Comparison of ENCODE assay signal across 7 mouse cellular contexts in genomic region chr2:144330352-144330959, GRCm38 (mm10). TPM values are rescaled to one million over a fixed set of nuclear protein-coding genes. Genes with fewer than 3 reads are reported as not detected.
DNase-seq lines count a peak whose midpoint lies in the region; ATAC-seq and TF ChIP-seq lines count a peak whose summit lies in the region.

No protein-coding gene starts in this region.

- no peaks in the 10 kb centered on the region for H3K27me3 ChIP-seq in testis, adult 2 months (ENCODE audit: control insufficient read depth, insufficient read depth, low read length)
- peaks cover 64% of the 10 kb centered on the region for H3K27me3 ChIP-seq in embryonic facial prominence, embryonic 15.5 days
- H3K27me3 ChIP-seq in intestine, embryonic 16.5 days (replicated peaks; ENCODE audit: control insufficient read depth, insufficient read depth, low read length): peaks cover 22% of the 10 kb centered on the region

- no peak for TF ChIP-seq POLR2A in testis, adult 2 months (IDR thresholded peaks at IDR 0.05; ENCODE audit: control insufficient read depth, low read depth, low read length)

- H3K4me1 ChIP-seq in testis, adult 2 months (ENCODE audit: control insufficient read depth, insufficient read depth, low read length): peaks cover 18% of the 10 kb centered on the region
- peaks cover 37% of the 10 kb centered on the region for H3K4me1 ChIP-seq in embryonic facial prominence, embryonic 15.5 days
- peaks cover 31% of the 10 kb centered on the region for H3K4me1 ChIP-seq in intestine, embryonic 16.5 days (ENCODE audit: control insufficient read depth, insufficient read depth, low read length)

- no peak for DNase-seq in testis, postnatal 14 days (ENCODE audit: low spot score)
- DNase-seq in urinary bladder, postnatal 25 days (ENCODE audit: low spot score): peak; percentile 16
- DNase-seq in layer of hippocampus, postnatal 25 days (ENCODE audit: extremely low spot score in 1 of 2, low spot score in 1 of 2): no peak

- no peak overlapping the region for H3K27ac ChIP-seq in testis, adult 2 months (ENCODE audit: control insufficient read depth, insufficient read depth, low read depth, low read length)
- H3K27ac ChIP-seq in embryonic facial prominence, embryonic 15.5 days (replicated peaks): no peak overlapping the region
- no peak overlapping the region for H3K27ac ChIP-seq in intestine, embryonic 16.5 days (ENCODE audit: low read length)

- H3K4me3 ChIP-seq in testis, adult 2 months (ENCODE audit: control insufficient read depth, low read depth, low read length): peak overlapping the region; percentile 88
- peak overlapping the region; percentile 58 for H3K4me3 ChIP-seq in embryonic facial prominence, embryonic 15.5 days (replicated peaks)
- peak overlapping the region; percentile 61 for H3K4me3 ChIP-seq in intestine, embryonic 16.5 days (ENCODE audit: low read length)

- no peak for TF ChIP-seq CTCF in testis, adult 2 months (IDR thresholded peaks at IDR 0.05; ENCODE audit: control insufficient read depth, insufficient read depth, insufficient replicate concordance, low read depth, low read length)

- ATAC-seq in embryonic facial prominence, embryonic 15.5 days (ENCODE audit: insufficient number of reproducible peaks, low FRiP score, low TSS enrichment, low read depth): peak; percentile 24; the same call in 1 of the 2 replicates
- peak; percentile 64 for ATAC-seq in intestine, embryonic 16.5 days
- ATAC-seq in megakaryocyte, adult 5-6 weeks (ENCODE audit: poor library complexity, severe bottlenecking): 0 out of 2 replicates have a peak, but pooled peaks have one; percentile 14

- no peaks in the 10 kb centered on the region for H3K9me3 ChIP-seq in embryonic facial prominence, embryonic 15.5 days (replicated peaks)
- H3K9me3 ChIP-seq in intestine, embryonic 16.5 days (ENCODE audit: control insufficient read depth, low read length): no peaks in the 10 kb centered on the region

- WGBS in embryonic facial prominence, embryonic 15.5 days: 1% methylated on average over 40 of the region's 41 CpGs
- WGBS in intestine, embryonic 16.5 days: under 1% methylated on average over 40 of the region's 41 CpGs

- peak overlapping the region; percentile 99 for H3K4me2 ChIP-seq in embryonic facial prominence, embryonic 15.5 days (replicated peaks)
- peak overlapping the region; percentile 95 for H3K4me2 ChIP-seq in intestine, embryonic 16.5 days (ENCODE audit: low read depth, low read length)

- no peaks in the 10 kb centered on the region for H3K36me3 ChIP-seq in testis, adult 2 months (ENCODE audit: control insufficient read depth, insufficient read depth, low read length)
- no peaks in the 10 kb centered on the region for H3K36me3 ChIP-seq in embryonic facial prominence, embryonic 15.5 days
- no peaks in the 10 kb centered on the region for H3K36me3 ChIP-seq in intestine, embryonic 16.5 days (ENCODE audit: control insufficient read depth, insufficient read depth, low read length)

- H3K9ac ChIP-seq in embryonic facial prominence, embryonic 15.5 days: peak overlapping the region; percentile 35
- peak overlapping the region; percentile 66 for H3K9ac ChIP-seq in intestine, embryonic 16.5 days (ENCODE audit: low read depth, low read length)

RNA-seq across cellular contexts. Expression of gene Ovol2, which starts 1.5 kb away (rescaled TPM):
- 62.9 and 89.3 TPM in 2 replicates for polyA plus RNA-seq in testis, adult 2 months (2012; rRNA removed)
- polyA plus RNA-seq in embryonic facial prominence, embryonic 15.5 days (2015; fragmentation: Nextera tagmentation; extraction: Ambion mirVana): 3.3 and 4.4 TPM in 2 replicates
- 1.2 TPM in 2 replicates for polyA plus RNA-seq in intestine, embryonic 16.5 days (2015; fragmentation: Nextera tagmentation; extraction: Ambion mirVana)
- not detected in 2 replicates for total RNA-seq in megakaryocyte, adult 5-6 weeks (2015)
- not detected in 2 replicates for total RNA-seq in megakaryocyte, adult 5-6 weeks (2017)
- total RNA-seq in layer of hippocampus, postnatal 25 days (2021): 1 to 10 TPM in 1 of 2 experiments, under 1 TPM in 1; 0.96 to 1.0 TPM

RNA-seq across cellular contexts. Expression of gene Kat14, which starts 38.3 kb away (rescaled TPM):
- 6.9 and 7.2 TPM in 2 replicates for polyA plus RNA-seq in testis, adult 2 months (2012; rRNA removed)
- polyA plus RNA-seq in embryonic facial prominence, embryonic 15.5 days (2015; fragmentation: Nextera tagmentation; extraction: Ambion mirVana): 35.7 and 42.3 TPM in 2 replicates
- 44.7 and 45.5 TPM in 2 replicates for polyA plus RNA-seq in intestine, embryonic 16.5 days (2015; fragmentation: Nextera tagmentation; extraction: Ambion mirVana)
- 36.6 and 44.1 TPM in 2 replicates for total RNA-seq in megakaryocyte, adult 5-6 weeks (2015)
- total RNA-seq in megakaryocyte, adult 5-6 weeks (2017): 22.0 and 24.2 TPM in 2 replicates
- 10 to 100 TPM; 30.9 to 31.4 TPM for total RNA-seq in layer of hippocampus, postnatal 25 days (2021)

RNA-seq across cellular contexts. Expression of gene Pet117, which starts 38.3 kb away (rescaled TPM):
- polyA plus RNA-seq in testis, adult 2 months (2012; rRNA removed): not detected in 2 replicates
- 0.79 and 2.2 TPM in 2 replicates for polyA plus RNA-seq in embryonic facial prominence, embryonic 15.5 days (2015; fragmentation: Nextera tagmentation; extraction: Ambion mirVana)
- polyA plus RNA-seq in intestine, embryonic 16.5 days (2015; fragmentation: Nextera tagmentation; extraction: Ambion mirVana): 1.3 and 4.2 TPM in 2 replicates
- total RNA-seq in megakaryocyte, adult 5-6 weeks (2015): not detected in 2 replicates
- not detected in 2 replicates for total RNA-seq in megakaryocyte, adult 5-6 weeks (2017)
- total RNA-seq in layer of hippocampus, postnatal 25 days (2021): 1 to 10 TPM; 2.8 to 8.3 TPM

RNA-seq across cellular contexts. Expression of gene Snx5, which starts 59.8 kb away (rescaled TPM):
- polyA plus RNA-seq in testis, adult 2 months (2012; rRNA removed): 12.9 and 13.3 TPM in 2 replicates
- 104 and 110 TPM in 2 replicates for polyA plus RNA-seq in embryonic facial prominence, embryonic 15.5 days (2015; fragmentation: Nextera tagmentation; extraction: Ambion mirVana)
- 147 and 149 TPM in 2 replicates for polyA plus RNA-seq in intestine, embryonic 16.5 days (2015; fragmentation: Nextera tagmentation; extraction: Ambion mirVana)
- 145 and 164 TPM in 2 replicates for total RNA-seq in megakaryocyte, adult 5-6 weeks (2015)
- 178 and 195 TPM in 2 replicates for total RNA-seq in megakaryocyte, adult 5-6 weeks (2017)
- 10 to 100 TPM; 71.2 to 71.4 TPM for total RNA-seq in layer of hippocampus, postnatal 25 days (2021)

RNA-seq across cellular contexts. Expression of gene Mgme1, which starts 60.0 kb away (rescaled TPM):
- 2.5 and 2.8 TPM in 2 replicates for polyA plus RNA-seq in testis, adult 2 months (2012; rRNA removed)
- 17.9 and 18.6 TPM in 2 replicates for polyA plus RNA-seq in embryonic facial prominence, embryonic 15.5 days (2015; fragmentation: Nextera tagmentation; extraction: Ambion mirVana)
- 22.8 and 23.9 TPM in 2 replicates for polyA plus RNA-seq in intestine, embryonic 16.5 days (2015; fragmentation: Nextera tagmentation; extraction: Ambion mirVana)
- 6.8 and 9.4 TPM in 2 replicates for total RNA-seq in megakaryocyte, adult 5-6 weeks (2015)
- total RNA-seq in megakaryocyte, adult 5-6 weeks (2017): 12.8 and 13.2 TPM in 2 replicates
- 1 to 10 TPM; 4.7 to 5.4 TPM for total RNA-seq in layer of hippocampus, postnatal 25 days (2021)

Comparison
In these comparisons a context has a peak if more than half of its experiments do, and no peak if none do; other contexts are left out.
1. ATAC-seq: peak in every context shown above with its lines; median percentile 64 in intestine, embryonic 16.5 days; 24 in embryonic facial prominence, embryonic 15.5 days; 14 in megakaryocyte, adult 5-6 weeks.
2. RNA of gene Ovol2, which starts 1.5 kb away (polyA plus RNA-seq): 62.9 to 89.3 TPM in testis, adult 2 months; 3.3 to 4.4 TPM in embryonic facial prominence, embryonic 15.5 days and 1.2 TPM in intestine, embryonic 16.5 days; every median in the first group is over 10 times any median in the second.
3. Peak in every context shown above with its lines, with median percentiles within 50 percentile points of each other: H3K4me3 ChIP-seq.